Mouse (Mus musculus) liver, embryonic 14.5 days (tissue): Measurements from ENCODE around the gene Sypl. TPM values are rescaled to one million over a fixed set of nuclear protein-coding genes. Genes with fewer than 3 reads are reported as not detected.

Source experiments
- ATAC-seq: fragments of 200-750 bp; cut with Nextera tagmentation; 2 replicates; pipeline ENCODE4 v1.8.0; 2017; ENCODE audit warnings: moderate number of reproducible peaks, mild to moderate bottlenecking, moderate library complexity; ENCODE audit not compliant: insufficient read depth
- DNase-seq, 3 experiments: peaks; one replicate each; pipeline ENCODE4 v3.0.0-alpha.2; 2012 to 2013; ENCODE audit warnings: low read depth in 3 of 3, low spot score in 3 of 3
- H3K27ac ChIP-seq: fragments of 300-500 bp; sonication (generic); 2 replicates; pipeline ENCODE4 v1.5.1; 2014; ENCODE audit warnings: moderate library complexity, mild to moderate bottlenecking, control low read depth, inconsistent platforms
- H3K27me3 ChIP-seq: fragments of 300-500 bp; sonication (generic); 2 replicates; pipeline ENCODE4 v1.6.1; 2014; ENCODE audit warnings: mild to moderate bottlenecking, low read length, moderate library complexity; ENCODE audit not compliant: control insufficient read depth, insufficient read depth
- H3K36me3 ChIP-seq: fragments of 300-500 bp; sonication (generic); replicated peaks from 2 replicates; pipeline ENCODE4 v1.6.1; 2014; ENCODE audit warnings: low read depth; ENCODE audit not compliant: control insufficient read depth, insufficient read depth
- H3K4me1 ChIP-seq, 2 experiments: fragments of 200-500 bp in 1 of 2; fragments of 300-500 bp in 1 of 2; sonication (generic) in 1 of 2; replicated peaks; 2 replicates each; pipeline ENCODE4 v1.6.1; 2012 to 2014; ENCODE audit warnings: antibody characterized with exemption in 1 of 2, inconsistent platforms in 1 of 2, low read length in 1 of 2; ENCODE audit not compliant: control insufficient read depth in 2 of 2, insufficient read depth in 2 of 2
- H3K4me2 ChIP-seq: fragments of 300-500 bp; sonication (generic); 2 replicates; pipeline ENCODE4 v1.6.1; 2014; ENCODE audit warnings: low read depth, mild to moderate bottlenecking, control low read depth, moderate library complexity
- H3K4me3 ChIP-seq, 2 experiments: fragments of 200-500 bp in 1 of 2; fragments of 300-500 bp in 1 of 2; sonication (generic) in 1 of 2; 2 replicates each; pipeline ENCODE4 v1.5.1; 2012 to 2014; ENCODE audit warnings: low read depth in 2 of 2, low read length in 2 of 2, mild to moderate bottlenecking in 2 of 2, control low read depth in 1 of 2, inconsistent platforms in 1 of 2, moderate library complexity in 1 of 2; ENCODE audit not compliant: insufficient read depth in 1 of 2
- H3K9ac ChIP-seq: fragments of 300-500 bp; sonication (generic); replicated peaks from 2 replicates; pipeline ENCODE4 v1.6.1; 2014; ENCODE audit warnings: mild to moderate bottlenecking, control low read depth, moderate library complexity
- H3K9me3 ChIP-seq: fragments of 300-500 bp; sonication (generic); 2 replicates; pipeline ENCODE4 v1.6.1; 2016; ENCODE audit warnings: low read length, mixed read lengths; ENCODE audit not compliant: control insufficient read depth
- CTCF ChIP-seq: IDR thresholded peaks from 2 replicates; pipeline ENCODE4 v1.5.1; 2016; ENCODE audit warnings: antibody characterized with exemption, low read depth, control low read depth
- EP300 ChIP-seq: IDR thresholded peaks from 2 replicates; pipeline ENCODE4 v1.6.1; 2016; ENCODE audit warnings: antibody characterized with exemption, low read depth
- WGBS: fragments of 180-500 bp; shearing (Covaris S2); extraction: QIAGEN DNeasy Blood & Tissue Kit; methylation state at CpG from one replicate; pipeline ENCODE4 v1.1.7; 2014; ENCODE audit not compliant: insufficient replicate concordance; 5-methylcytosine and 5-hydroxymethylcytosine counted together
- polyA plus RNA-seq, 2 experiments: library from polyadenylated mRNA; depleted of rRNA in 1 of 2; stranded (reverse) in 1 of 2; unstranded in 1 of 2; fragments of >200 nt; fragmentation: Nextera tagmentation in 1 of 2; extraction: Ambion mirVana in 1 of 2; gene quantifications; 2 replicates each; pipeline versions ENCODE4 v1.2.1 to v1.2.3; 2012 to 2014

Sypl gene
- polyA plus RNA-seq, 2 experiments = 14.6 to 32.5 TPM

- Histone ChIP-seq H3K27ac (no peak overlapping the region), H3K9me3 (no peaks in the 10 kb centered on the region), H3K27me3 (no peaks in the 10 kb centered on the region), H3K36me3 (no peaks in the 10 kb centered on the region), H3K4me3 (no peak overlapping the region), H3K4me2 (no peak overlapping the region), H3K9ac (no peak overlapping the region), H3K4me1 (no peaks in the 10 kb centered on the region)
- no peak for TF ChIP-seq EP300
- no peak for TF ChIP-seq CTCF
- WGBS = 68% methylated on average over 3 of the region's 3 CpGs
- no peak for ATAC-seq
- DNase-seq = no peak
These were observed 25.5 kb upstream of the Sypl start for GRCm38 (mm10) chr12:32928180-32928579.

GRCm38 (mm10) chr12:32929831-32930513, 23.7 kb upstream of the Sypl start:
- DNase-seq = no peak
- 58% methylated on average over 11 of the region's 11 CpGs for WGBS
- H3K27ac ChIP-seq = no peak overlapping the region
- TF ChIP-seq EP300 = no peak
- TF ChIP-seq CTCF = no peak
- H3K36me3 ChIP-seq = no peaks in the 10 kb centered on the region
- H3K4me1 ChIP-seq = no peaks in the 10 kb centered on the region
- no peak overlapping the region for H3K4me2 ChIP-seq
- no peak overlapping the region for H3K4me3 ChIP-seq
- no peaks in the 10 kb centered on the region for H3K27me3 ChIP-seq
- H3K9me3 ChIP-seq = no peaks in the 10 kb centered on the region
- ATAC-seq = no peak
- H3K9ac ChIP-seq = no peak overlapping the region

GRCm38 (mm10) chr12:32930566-32930965, 23.1 kb upstream of the Sypl start:
- H3K27me3 ChIP-seq = no peaks in the 10 kb centered on the region
- 79% methylated on average over 7 of the region's 7 CpGs for WGBS
- H3K9me3 ChIP-seq = no peaks in the 10 kb centered on the region
- H3K9ac ChIP-seq = no peak overlapping the region
- TF ChIP-seq CTCF (no peak), EP300 (no peak)
- no peak overlapping the region for H3K4me2 ChIP-seq
- DNase-seq (no peak), ATAC-seq (no peak)
- no peaks in the 10 kb centered on the region for H3K36me3 ChIP-seq
- no peaks in the 10 kb centered on the region for H3K4me1 ChIP-seq
- H3K4me3 ChIP-seq = no peak overlapping the region
- H3K27ac ChIP-seq = no peak overlapping the region

- no peaks in the 10 kb centered on the region for H3K9me3 ChIP-seq
- no peak overlapping the region for H3K27ac ChIP-seq
- no peaks in the 10 kb centered on the region for H3K36me3 ChIP-seq
- H3K27me3 ChIP-seq = no peaks in the 10 kb centered on the region
- TF ChIP-seq CTCF = no peak
- TF ChIP-seq EP300 = no peak
- DNase-seq = no peak
- no peak for ATAC-seq
- WGBS = 55% methylated on average over 4 of the region's 4 CpGs
- no peak overlapping the region for H3K4me3 ChIP-seq
- H3K9ac ChIP-seq = no peak overlapping the region
- no peak overlapping the region for H3K4me2 ChIP-seq
- 0 out of 4 replicates have a peak, but pooled peaks cover 0 to 2% of the 10 kb centered on the region in 2 experiments for H3K4me1 ChIP-seq
These were observed 17.3 kb upstream of the Sypl start for GRCm38 (mm10) chr12:32936246-32936946.

- no peak for DNase-seq
- Histone ChIP-seq H3K27ac (no peak overlapping the region), H3K36me3 (no peaks in the 10 kb centered on the region), H3K9me3 (no peaks in the 10 kb centered on the region), H3K9ac (no peak overlapping the region), H3K27me3 (no peaks in the 10 kb centered on the region), H3K4me3 (no peak overlapping the region), H3K4me1 (peaks cover 0 to 10% of the 10 kb centered on the region in 2 experiments; a peak in 2 of 4 replicates), H3K4me2 (no peak overlapping the region)
- 66% methylated on average over 4 of the region's 4 CpGs for WGBS
- TF ChIP-seq EP300 (no peak), CTCF (no peak)
- ATAC-seq = no peak
These were observed 12.6 kb upstream of the Sypl start for GRCm38 (mm10) chr12:32941141-32941540.
